Mouse (Mus musculus) limb, embryonic 14.5 days (tissue): ENCODE results near the gene Phtf2. TPM values are rescaled to one million over a fixed set of nuclear protein-coding genes. Genes with fewer than 3 reads are reported as not detected.

Experiments
- ATAC-seq: fragments of 200-750 bp; cut with Nextera tagmentation; 2 replicates; pipeline ENCODE4 v1.8.0; 2017; ENCODE audit warnings: low read depth, moderate number of reproducible peaks, moderate TSS enrichment; ENCODE audit not compliant: low FRiP score
- DNase-seq: peaks from one replicate; pipeline ENCODE4 v3.0.0-alpha.2; 2015; ENCODE audit warnings: low spot score
- H3K27ac ChIP-seq: fragments of 300-500 bp; sonication (generic); replicated peaks from 2 replicates; pipeline ENCODE4 v1.5.1; 2014; ENCODE audit warnings: low read depth, mild to moderate bottlenecking, low read length, moderate library complexity, mixed read lengths
- H3K27me3 ChIP-seq: fragments of 300-500 bp; sonication (generic); 2 replicates; pipeline ENCODE4 v1.6.1; 2014; ENCODE audit warnings: low read length, mixed read lengths; ENCODE audit not compliant: control insufficient read depth, insufficient read depth
- H3K36me3 ChIP-seq: fragments of 300-500 bp; sonication (generic); 2 replicates; pipeline ENCODE4 v1.6.1; 2014; ENCODE audit warnings: mild to moderate bottlenecking, low read length, moderate library complexity, mixed read lengths; ENCODE audit not compliant: control insufficient read depth, insufficient read depth
- H3K4me1 ChIP-seq: fragments of 300-500 bp; sonication (generic); 2 replicates; pipeline ENCODE4 v1.6.1; 2014; ENCODE audit warnings: antibody characterized with exemption, low read length, mixed read lengths; ENCODE audit not compliant: control insufficient read depth, insufficient read depth
- H3K4me2 ChIP-seq: fragments of 300-500 bp; sonication (generic); replicated peaks from 2 replicates; pipeline ENCODE4 v1.6.1; 2014; ENCODE audit warnings: low read depth, mild to moderate bottlenecking, low read length, moderate library complexity; ENCODE audit not compliant: severe bottlenecking
- H3K4me3 ChIP-seq: fragments of 300-500 bp; sonication (generic); replicated peaks from 2 replicates; pipeline ENCODE4 v1.5.1; 2014; ENCODE audit warnings: low read length
- H3K9ac ChIP-seq: fragments of 300-500 bp; sonication (generic); 2 replicates; pipeline ENCODE4 v1.6.1; 2014; ENCODE audit warnings: mild to moderate bottlenecking, low read depth, low read length, moderate library complexity; ENCODE audit not compliant: severe bottlenecking
- H3K9me3 ChIP-seq: fragments of 300-500 bp; sonication (generic); 2 replicates; pipeline ENCODE4 v1.6.1; 2016; ENCODE audit warnings: low read length; ENCODE audit not compliant: control insufficient read depth
- POLR2A ChIP-seq: fragments of 200-500 bp; IDR thresholded peaks from 2 replicates; pipeline ENCODE4 v1.8.0; 2012; ENCODE audit warnings: inconsistent platforms, mild to moderate bottlenecking, moderate library complexity, borderline replicate concordance; ENCODE audit not compliant: insufficient read depth, insufficient read length; ENCODE audit errors: extremely low read depth
- WGBS: fragments of 180-500 bp; shearing (Covaris S2); extraction: QIAGEN DNeasy Blood & Tissue Kit; methylation state at CpG from one replicate; pipeline ENCODE4 v1.1.7; 2014; 5-methylcytosine and 5-hydroxymethylcytosine counted together
- polyA plus RNA-seq, 2 experiments: library from polyadenylated mRNA; depleted of rRNA in 1 of 2; stranded (reverse) in 1 of 2; unstranded in 1 of 2; fragments of >200 nt; fragmentation: Nextera tagmentation in 1 of 2; extraction: Ambion mirVana in 1 of 2; gene quantifications; 2 replicates each; pipeline versions ENCODE4 v1.2.1 to v1.2.3; 2012 to 2014

Phtf2 gene
- polyA plus RNA-seq, 2 experiments, result 8.6 to 14.9 TPM

DNA sequence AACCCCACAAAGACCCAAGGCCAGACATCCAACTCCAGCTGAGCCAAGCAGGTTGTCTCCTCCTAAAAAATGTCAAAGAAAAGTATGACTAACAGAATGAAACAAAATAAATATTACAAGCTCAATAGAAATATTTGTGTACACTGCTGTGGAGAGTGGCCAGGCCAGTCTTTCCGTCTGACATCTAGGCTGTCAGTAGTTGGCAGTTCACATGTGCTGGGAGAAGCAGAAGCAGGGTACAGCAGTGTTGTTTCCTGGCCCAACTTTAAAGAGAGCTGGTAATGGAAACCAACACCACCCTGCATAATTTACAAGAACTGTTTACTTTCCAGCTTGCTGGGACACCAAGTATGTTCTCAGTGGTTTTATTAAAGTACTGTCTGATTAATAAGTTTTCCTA, 60.3 kb downstream of the Phtf2 start:
- TF ChIP-seq POLR2A, result no peak
- WGBS, result 60% methylated on average over 1 of the region's 1 CpGs

GRCm38 (mm10) chr5:20821122-20821521, 60.8 kb downstream of the Phtf2 start:
- H3K27ac ChIP-seq, result no peak overlapping the region
- TF ChIP-seq POLR2A, result no peak
- DNase-seq, result no peak

More for the DNA sequence above, 60.3 kb downstream of the Phtf2 start:
- ATAC-seq (no peak), DNase-seq (no peak)
- no peak overlapping the region for H3K4me2 ChIP-seq
- H3K4me1 ChIP-seq, result 0 out of 2 replicates have a peak, but pooled peaks cover 2% of the 10 kb centered on the region
- no peaks in the 10 kb centered on the region for H3K36me3 ChIP-seq
- H3K9ac ChIP-seq, result no peak overlapping the region
- no peak overlapping the region for H3K4me3 ChIP-seq
- H3K27me3 ChIP-seq, result no peaks in the 10 kb centered on the region
- no peak overlapping the region for H3K27ac ChIP-seq
- no peaks in the 10 kb centered on the region for H3K9me3 ChIP-seq

GRCm38 (mm10) chr5:20815094-20815493, 66.8 kb downstream of the Phtf2 start:
- no peaks in the 10 kb centered on the region for H3K9me3 ChIP-seq
- DNase-seq (no peak), ATAC-seq (no peak)
- H3K9ac ChIP-seq, result no peak overlapping the region
- no peak for TF ChIP-seq POLR2A
- 94% methylated on average over 2 of the region's 2 CpGs for WGBS
- no peaks in the 10 kb centered on the region for H3K27me3 ChIP-seq
- no peak overlapping the region for H3K4me3 ChIP-seq
- H3K4me2 ChIP-seq, result no peak overlapping the region
- no peak overlapping the region for H3K27ac ChIP-seq
- H3K36me3 ChIP-seq, result no peaks in the 10 kb centered on the region
- no peaks in the 10 kb centered on the region for H3K4me1 ChIP-seq

More at GRCm38 (mm10) chr5:20821122-20821521, 60.8 kb downstream of the Phtf2 start:
- ATAC-seq, result no peak
- H3K4me3 ChIP-seq, result no peak overlapping the region
- no peaks in the 10 kb centered on the region for H3K9me3 ChIP-seq
- H3K36me3 ChIP-seq, result no peaks in the 10 kb centered on the region
- no peak overlapping the region for H3K9ac ChIP-seq
- no peak overlapping the region for H3K4me2 ChIP-seq
- no peaks in the 10 kb centered on the region for H3K27me3 ChIP-seq
- H3K4me1 ChIP-seq, result 0 out of 2 replicates have a peak, but pooled peaks cover 2% of the 10 kb centered on the region

GRCm38 (mm10) chr5:20810449-20810848, 71.5 kb downstream of the Phtf2 start:
- ATAC-seq (no peak), DNase-seq (no peak)
- Histone ChIP-seq H3K36me3 (no peaks in the 10 kb centered on the region), H3K27me3 (no peaks in the 10 kb centered on the region), H3K4me1 (no peaks in the 10 kb centered on the region), H3K9me3 (no peaks in the 10 kb centered on the region), H3K27ac (no peak overlapping the region), H3K4me3 (no peak overlapping the region), H3K4me2 (no peak overlapping the region), H3K9ac (no peak overlapping the region)
- 86% methylated on average over 6 of the region's 6 CpGs for WGBS
- TF ChIP-seq POLR2A, result no peak

DNA sequence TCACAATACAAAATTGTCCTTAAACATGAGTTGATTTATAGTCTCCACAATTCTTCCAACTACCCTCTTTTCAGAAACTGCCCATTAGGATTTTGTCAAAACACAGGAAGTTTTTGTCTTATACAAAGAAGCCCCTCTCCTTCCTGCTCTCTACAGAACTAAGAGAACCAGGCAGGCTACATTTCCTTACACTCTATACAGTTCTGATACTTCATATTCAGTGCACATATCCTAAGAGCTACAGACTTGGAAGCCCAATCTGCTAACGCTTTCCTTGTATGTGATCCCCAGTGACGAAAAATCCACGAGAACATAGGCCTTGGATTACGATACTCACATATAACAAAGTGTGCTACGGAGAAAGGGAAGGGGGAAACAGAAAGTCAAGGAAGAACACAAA, 86.0 kb downstream of the Phtf2 start:
- Histone ChIP-seq H3K27me3 (no peaks in the 10 kb centered on the region), H3K27ac (no peak overlapping the region), H3K4me3 (no peak overlapping the region), H3K9me3 (no peaks in the 10 kb centered on the region), H3K9ac (no peak overlapping the region), H3K36me3 (peaks cover 14% of the 10 kb centered on the region), H3K4me1 (no peaks in the 10 kb centered on the region), H3K4me2 (no peak overlapping the region)
- no peak for TF ChIP-seq POLR2A
- DNase-seq, result no peak
- 73% methylated on average over 5 of the region's 5 CpGs for WGBS
- ATAC-seq, result no peak
